Mouse (Mus musculus) heart, postnatal 0 days (tissue): ENCODE data around the gene Lrfn5.

Experiments
- CTCF ChIP-seq: IDR thresholded peaks from 2 replicates; pipeline ENCODE4 v1.5.1; 2016; ENCODE audit warnings: antibody characterized with exemption, control low read depth, low read depth
- EP300 ChIP-seq: IDR thresholded peaks from 2 replicates; pipeline ENCODE4 v1.6.1; 2016; ENCODE audit warnings: antibody characterized with exemption, low read depth

- no peak for TF ChIP-seq CTCF
- TF ChIP-seq EP300 = no peak
Measured at GRCm38 (mm10) chr12:61624532-61624931, 101.6 kb downstream of the Lrfn5 start.
